Mouse (Mus musculus) cerebellum, adult 2 months (tissue): Measurements from ENCODE around the gene Nudt4.

ENCODE experiments used
- CTCF ChIP-seq: fragments of 200-500 bp; IDR thresholded peaks from 2 replicates; pipeline ENCODE4 v1.5.1; 2011; ENCODE audit warnings: low read depth, mild to moderate bottlenecking, control low read depth, low read length, moderate library complexity, borderline replicate concordance; ENCODE audit not compliant: insufficient read depth
- POLR2A ChIP-seq: fragments of 200-500 bp; IDR thresholded peaks from 2 replicates; pipeline ENCODE4 v1.6.1; 2011; ENCODE audit warnings: low read length, control low read depth, borderline replicate concordance; ENCODE audit not compliant: insufficient read depth

GRCm38 (mm10) chr10:95517656-95518055 is 46.3 kb downstream of the Nudt4 start:
- no peak for TF ChIP-seq CTCF
- no peak for TF ChIP-seq POLR2A
